Mouse (Mus musculus): ENCODE measurements around the gene Thada. TPM values are rescaled to one million over a fixed set of nuclear protein-coding genes. Genes with fewer than 3 reads are reported as not detected.

Thada gene
- 1 to 10 TPM; 7.5 to 8.7 TPM for total RNA-seq (2021)
- long read RNA-seq, experiment 1, full-length matches to known transcripts = 1 of 2 reads
- long read RNA-seq, experiment 1, partial matches to known transcripts = 0 of 2 reads
- long read RNA-seq, experiment 1, other reads (novel, unspliced or antisense) = 1 of 2 reads
- long read RNA-seq, experiment 2, partial matches to known transcripts = 0 of 1 reads
- long read RNA-seq, experiment 2, other reads (novel, unspliced or antisense) = 1 of 1 reads

- DNase-seq = peak; percentile 98 to 99
Observed at GRCm38 (mm10) chr17:84465753-84466608, at the start of gene Thada. Thada (minus strand) TSS chr17:84466205.

- DNase-seq = no peak
Observed at GRCm38 (mm10) chr17:84512516-84513085, 46.6 kb upstream of the Thada start.

- DNase-seq = peak; percentile 86 to 87
Observed at GRCm38 (mm10) chr17:84511682-84512515, 45.9 kb upstream of the Thada start, which contains the start of gene Plekhh2. Plekhh2 (plus strand) TSS chr17:84511895.

- peak in 1 of 2 experiments; percentile 34 for DNase-seq
Observed at GRCm38 (mm10) chr17:84510961-84511639, 45.1 kb upstream of the Thada start.

GRCm38 (mm10) chr17:84510355-84510754, 44.4 kb upstream of the Thada start:
- peak; percentile 62 to 63 for DNase-seq

- DNase-seq = no peak
Observed at GRCm38 (mm10) chr17:84509176-84509575, 43.2 kb upstream of the Thada start.

- no peak for DNase-seq
Observed at GRCm38 (mm10) chr17:84508736-84509135, 42.7 kb upstream of the Thada start.

- peak in 1 of 2 experiments; percentile 14 for DNase-seq
Observed at GRCm38 (mm10) chr17:84505922-84506321, 39.9 kb upstream of the Thada start.

- no peak for DNase-seq
Observed at GRCm38 (mm10) chr17:84502341-84502740, 36.3 kb upstream of the Thada start.

GRCm38 (mm10) chr17:84498639-84499038, 32.6 kb upstream of the Thada start:
- peak; percentile 46 to 66 for DNase-seq

GRCm38 (mm10) chr17:84497972-84498604, 32.1 kb upstream of the Thada start:
- no peak for DNase-seq

GRCm38 (mm10) chr17:84497559-84497958, 31.6 kb upstream of the Thada start:
- DNase-seq = no peak

- no peak for DNase-seq
Observed at GRCm38 (mm10) chr17:84497026-84497425, 31.0 kb upstream of the Thada start.

GRCm38 (mm10) chr17:84492255-84492880, 26.4 kb upstream of the Thada start:
- DNase-seq = no peak

- DNase-seq = no peak
Observed at GRCm38 (mm10) chr17:84487415-84487814, 21.4 kb upstream of the Thada start.

GRCm38 (mm10) chr17:84483673-84484320, 17.8 kb upstream of the Thada start:
- DNase-seq = no peak

GRCm38 (mm10) chr17:84482831-84483230, 16.8 kb upstream of the Thada start:
- no peak for DNase-seq

GRCm38 (mm10) chr17:84480464-84481355, 14.7 kb upstream of the Thada start:
- peak; percentile 26 to 56 for DNase-seq

GRCm38 (mm10) chr17:84478276-84478675, 12.3 kb upstream of the Thada start:
- no peak for DNase-seq

Data from heart, adult 18-20 months (tissue).